Mouse (Mus musculus) heart, embryonic 13.5 days (tissue): ENCODE measurements around the gene Runx3. TPM values are rescaled to one million over a fixed set of nuclear protein-coding genes. Genes with fewer than 3 reads are reported as not detected.

ENCODE experiments used
- ATAC-seq: fragments of 200-750 bp; cut with Nextera tagmentation; 2 replicates; pipeline ENCODE4 v1.8.0; 2017; ENCODE audit warnings: moderate TSS enrichment; ENCODE audit not compliant: insufficient number of reproducible peaks, low FRiP score, low TSS enrichment; ENCODE audit errors: extremely low read depth
- H3K27ac ChIP-seq: fragments of 300-500 bp; sonication (generic); replicated peaks from 2 replicates; pipeline ENCODE4 v1.5.1; 2015; ENCODE audit warnings: moderate library complexity, mild to moderate bottlenecking, inconsistent platforms
- H3K27me3 ChIP-seq: fragments of 300-500 bp; sonication (generic); replicated peaks from 2 replicates; pipeline ENCODE4 v1.6.1; 2015; ENCODE audit warnings: mild to moderate bottlenecking, inconsistent platforms
- H3K36me3 ChIP-seq: fragments of 300-500 bp; sonication (generic); 2 replicates; pipeline ENCODE4 v1.6.1; 2015; ENCODE audit warnings: mild to moderate bottlenecking, inconsistent platforms
- H3K4me1 ChIP-seq: fragments of 300-500 bp; sonication (generic); 2 replicates; pipeline ENCODE4 v1.6.1; 2015; ENCODE audit warnings: inconsistent platforms
- H3K4me2 ChIP-seq: fragments of 300-500 bp; sonication (generic); 2 replicates; pipeline ENCODE4 v1.6.1; 2015; ENCODE audit warnings: inconsistent platforms, mild to moderate bottlenecking, moderate library complexity
- H3K4me3 ChIP-seq: fragments of 300-500 bp; sonication (generic); 2 replicates; pipeline ENCODE4 v1.5.1; 2015; ENCODE audit warnings: moderate library complexity, mild to moderate bottlenecking, inconsistent platforms
- H3K9ac ChIP-seq: fragments of 300-500 bp; sonication (generic); 2 replicates; pipeline ENCODE4 v1.6.1; 2015; ENCODE audit warnings: inconsistent platforms, mild to moderate bottlenecking, moderate library complexity
- H3K9me3 ChIP-seq: fragments of 300-500 bp; sonication (generic); 2 replicates; pipeline ENCODE4 v1.6.1; 2016; ENCODE audit warnings: inconsistent platforms
- WGBS: fragments of 180-500 bp; shearing (Covaris S2); methylation state at CpG from one replicate; pipeline ENCODE4 v1.1.7; 2015; ENCODE audit warnings: mixed read lengths; 5-methylcytosine and 5-hydroxymethylcytosine counted together
- polyA plus RNA-seq: library from polyadenylated mRNA; unstranded; fragments of >200 nt; fragmentation: Nextera tagmentation; extraction: Ambion mirVana; gene quantifications from 2 replicates; pipeline ENCODE4 v1.2.1, GENCODE M21; 2015

The Runx3 gene
- polyA plus RNA-seq, 1 experiment from 2014 or later = 0.05 TPM

- Histone ChIP-seq H3K9me3 (no peaks in the 10 kb centered on the region), H3K4me1 (peaks cover 9% of the 10 kb centered on the region), H3K9ac (no peak overlapping the region), H3K4me2 (no peak overlapping the region), H3K36me3 (no peaks in the 10 kb centered on the region), H3K4me3 (no peak overlapping the region), H3K27ac (no peak overlapping the region), H3K27me3 (peaks cover 93% of the 10 kb centered on the region)
- 82% methylated on average over 12 of the region's 12 CpGs for WGBS
- no peak for ATAC-seq
These were observed 12.3 kb downstream of the Runx3 start for GRCm38 (mm10) chr4:135132797-135133196.

GRCm38 (mm10) chr4:135133711-135134110, 13.3 kb downstream of the Runx3 start:
- H3K27me3 ChIP-seq = peaks cover 93% of the 10 kb centered on the region

GRCm38 (mm10) chr4:135135331-135135730, 14.9 kb downstream of the Runx3 start:
- no peaks in the 10 kb centered on the region for H3K36me3 ChIP-seq
- H3K4me3 ChIP-seq = no peak overlapping the region
- H3K27me3 ChIP-seq = peaks cover 93% of the 10 kb centered on the region
- WGBS = 71% methylated on average over 6 of the region's 6 CpGs
- no peaks in the 10 kb centered on the region for H3K4me1 ChIP-seq
- no peak for ATAC-seq
- H3K9ac ChIP-seq = no peak overlapping the region
- no peak overlapping the region for H3K4me2 ChIP-seq
- no peak overlapping the region for H3K27ac ChIP-seq
- no peaks in the 10 kb centered on the region for H3K9me3 ChIP-seq

More at GRCm38 (mm10) chr4:135133711-135134110, 13.3 kb downstream of the Runx3 start:
- H3K27ac ChIP-seq = no peak overlapping the region
- ATAC-seq = no peak
- no peaks in the 10 kb centered on the region for H3K9me3 ChIP-seq
- no peak overlapping the region for H3K9ac ChIP-seq
- no peaks in the 10 kb centered on the region for H3K36me3 ChIP-seq
- no peak overlapping the region for H3K4me3 ChIP-seq
- H3K4me2 ChIP-seq = no peak overlapping the region
- 51% methylated on average over 4 of the region's 4 CpGs for WGBS
- H3K4me1 ChIP-seq = peaks cover 8% of the 10 kb centered on the region

GRCm38 (mm10) chr4:135136202-135136601, 15.8 kb downstream of the Runx3 start:
- Histone ChIP-seq H3K27ac (no peak overlapping the region), H3K4me1 (0 out of 2 replicates have a peak, but pooled peaks cover 6% of the 10 kb centered on the region), H3K4me3 (no peak overlapping the region), H3K9me3 (no peaks in the 10 kb centered on the region), H3K9ac (no peak overlapping the region), H3K27me3 (peaks cover 93% of the 10 kb centered on the region), H3K36me3 (no peaks in the 10 kb centered on the region), H3K4me2 (no peak overlapping the region)
- ATAC-seq = no peak
- 59% methylated on average over 8 of the region's 8 CpGs for WGBS

- 52% methylated on average over 10 of the region's 10 CpGs for WGBS
- Histone ChIP-seq H3K4me2 (no peak overlapping the region), H3K4me3 (no peak overlapping the region), H3K27ac (no peak overlapping the region), H3K36me3 (no peaks in the 10 kb centered on the region), H3K4me1 (0 out of 2 replicates have a peak, but pooled peaks cover 6% of the 10 kb centered on the region), H3K27me3 (peaks cover 95% of the 10 kb centered on the region), H3K9ac (no peak overlapping the region), H3K9me3 (no peaks in the 10 kb centered on the region)
- ATAC-seq = no peak
These were observed 16.2 kb downstream of the Runx3 start for GRCm38 (mm10) chr4:135136612-135137011.

GRCm38 (mm10) chr4:135140647-135141515, 20.4 kb downstream of the Runx3 start:
- Histone ChIP-seq H3K36me3 (no peaks in the 10 kb centered on the region), H3K4me2 (no peak overlapping the region), H3K9me3 (no peaks in the 10 kb centered on the region), H3K9ac (peak overlapping the region; percentile 10; the same call in 1 of the 2 replicates), H3K27ac (no peak overlapping the region), H3K27me3 (peaks cover 100% of the 10 kb centered on the region), H3K4me3 (peak overlapping the region; percentile 8; the same call in 1 of the 2 replicates), H3K4me1 (0 out of 2 replicates have a peak, but pooled peaks cover 6% of the 10 kb centered on the region)
- WGBS = 2% methylated on average over 25 of the region's 25 CpGs
- ATAC-seq = no peak

GRCm38 (mm10) chr4:135141720-135142119, 21.3 kb downstream of the Runx3 start:
- no peak for ATAC-seq
- Histone ChIP-seq H3K36me3 (no peaks in the 10 kb centered on the region), H3K9me3 (no peaks in the 10 kb centered on the region), H3K27me3 (peaks cover 100% of the 10 kb centered on the region), H3K4me3 (no peak overlapping the region), H3K9ac (no peak overlapping the region), H3K4me2 (no peak overlapping the region), H3K27ac (no peak overlapping the region), H3K4me1 (peaks cover 11% of the 10 kb centered on the region)
- 5% methylated on average over 13 of the region's 13 CpGs for WGBS

- Histone ChIP-seq H3K4me1 (peaks cover 12% of the 10 kb centered on the region), H3K36me3 (no peaks in the 10 kb centered on the region), H3K27me3 (peaks cover 100% of the 10 kb centered on the region), H3K9ac (no peak overlapping the region), H3K4me2 (no peak overlapping the region), H3K27ac (no peak overlapping the region), H3K4me3 (no peak overlapping the region), H3K9me3 (no peaks in the 10 kb centered on the region)
- WGBS = 27% methylated on average over 15 of the region's 15 CpGs
- no peak for ATAC-seq
These were observed 26.3 kb downstream of the Runx3 start for GRCm38 (mm10) chr4:135146734-135147133.

GRCm38 (mm10) chr4:135148660-135149059, 28.2 kb downstream of the Runx3 start:
- H3K4me3 ChIP-seq = no peak overlapping the region
- H3K9me3 ChIP-seq = no peaks in the 10 kb centered on the region
- H3K4me1 ChIP-seq = peaks cover 25% of the 10 kb centered on the region
- WGBS = 10% methylated on average over 7 of the region's 7 CpGs
- H3K4me2 ChIP-seq = no peak overlapping the region
- ATAC-seq = no peak
- H3K27me3 ChIP-seq = peaks cover 100% of the 10 kb centered on the region
- no peaks in the 10 kb centered on the region for H3K36me3 ChIP-seq
- no peak overlapping the region for H3K9ac ChIP-seq
- H3K27ac ChIP-seq = no peak overlapping the region

GRCm38 (mm10) chr4:135150031-135150801, 29.8 kb downstream of the Runx3 start:
- WGBS = 4% methylated on average over 32 of the region's 32 CpGs
- Histone ChIP-seq H3K9me3 (no peaks in the 10 kb centered on the region), H3K4me3 (peak overlapping the region; percentile 17; the same call in 1 of the 2 replicates), H3K27me3 (peaks cover 100% of the 10 kb centered on the region), H3K4me1 (peaks cover 27% of the 10 kb centered on the region), H3K4me2 (peak overlapping the region; percentile 46), H3K9ac (no peak overlapping the region), H3K36me3 (no peaks in the 10 kb centered on the region), H3K27ac (no peak overlapping the region)
- ATAC-seq = no peak
